Mouse (Mus musculus) erythroblast, embryonic 14.5 days (primary cell): Measurements from ENCODE around the gene Cttnbp2nl. TPM values are rescaled to one million over a fixed set of nuclear protein-coding genes. Genes with fewer than 3 reads are reported as not detected.

ENCODE experiments used
- H3K27me3 ChIP-seq: 2 replicates; pipeline ENCODE4 v1.6.1; 2012; ENCODE audit warnings: inconsistent platforms; ENCODE audit not compliant: control insufficient read depth
- H3K36me3 ChIP-seq: 2 replicates; pipeline ENCODE4 v1.6.1; 2012; ENCODE audit warnings: mild to moderate bottlenecking, inconsistent platforms; ENCODE audit not compliant: control insufficient read depth
- H3K4me1 ChIP-seq: 2 replicates; pipeline ENCODE4 v1.6.1; 2012; ENCODE audit warnings: inconsistent platforms; ENCODE audit not compliant: control insufficient read depth
- H3K4me3 ChIP-seq: replicated peaks from 2 replicates; pipeline ENCODE3; 2012; ENCODE audit warnings: moderate library complexity, mild to moderate bottlenecking, inconsistent platforms
- H3K9me3 ChIP-seq: 2 replicates; pipeline ENCODE4 v1.6.1; 2012; ENCODE audit warnings: low read length, inconsistent platforms, mixed read lengths; ENCODE audit not compliant: control insufficient read depth
- GATA1 ChIP-seq: IDR thresholded peaks from 2 replicates; pipeline ENCODE4 v1.6.1; 2012; ENCODE audit warnings: low read length, inconsistent platforms, mixed read lengths
- TAL1 ChIP-seq: IDR thresholded peaks from 3 replicates; pipeline ENCODE4 v1.6.1; 2012; ENCODE audit warnings: low read length, inconsistent platforms, mixed read lengths
- polyA plus RNA-seq: library from polyadenylated mRNA; stranded (reverse); fragments of >175 nt; gene quantifications from 2 replicates; pipeline ENCODE4 v1.2.3, GENCODE M21; 2012

Gene Cttnbp2nl
- polyA plus RNA-seq, 1 experiment: 0.01 TPM

GRCm38 (mm10) chr3:104993800-104994199 is 59.1 kb downstream of the Cttnbp2nl start:
- peaks cover 20% of the 10 kb centered on the region for H3K27me3 ChIP-seq
- H3K9me3 ChIP-seq: no peaks in the 10 kb centered on the region
- no peaks in the 10 kb centered on the region for H3K4me1 ChIP-seq
- TF ChIP-seq TAL1: no peak
- TF ChIP-seq GATA1: no peak
- H3K36me3 ChIP-seq: no peaks in the 10 kb centered on the region
- no peak overlapping the region for H3K4me3 ChIP-seq

DNA sequence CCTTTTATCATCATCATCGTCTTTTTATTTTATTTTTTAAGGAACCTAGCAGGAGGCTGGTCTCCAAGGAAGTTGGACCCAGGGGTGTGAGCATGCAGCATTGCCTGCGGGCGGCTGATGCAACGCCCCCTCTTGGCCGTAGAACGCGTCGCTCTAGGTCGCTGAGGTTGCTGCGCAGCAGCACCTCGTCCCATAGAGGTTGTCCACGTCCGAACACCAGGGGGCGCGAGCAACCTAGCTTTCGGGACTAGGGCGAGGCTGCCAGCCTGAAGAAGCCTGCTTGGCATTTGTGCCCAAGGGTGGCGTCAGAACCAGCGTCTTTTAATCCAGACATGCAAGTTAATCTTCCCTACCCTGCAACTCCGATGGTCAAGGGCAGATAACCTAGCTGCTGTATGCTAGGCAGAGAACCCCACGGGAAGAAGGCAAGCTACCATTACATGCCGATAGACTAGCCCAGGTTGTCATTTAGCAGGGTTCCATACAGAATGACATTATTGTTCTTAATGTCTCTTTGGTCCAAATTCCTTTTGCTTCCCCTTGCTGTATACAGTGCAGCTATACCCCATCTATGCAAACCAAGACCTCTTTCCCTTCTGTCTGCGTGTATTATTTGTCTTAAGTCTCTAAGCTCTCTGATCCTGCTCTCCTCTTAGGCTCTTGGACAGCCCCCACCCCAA is 60.1 kb downstream of the Cttnbp2nl start:
- Histone ChIP-seq H3K27me3 (peaks cover 15% of the 10 kb centered on the region), H3K4me3 (no peak overlapping the region), H3K9me3 (no peaks in the 10 kb centered on the region), H3K36me3 (no peaks in the 10 kb centered on the region), H3K4me1 (no peaks in the 10 kb centered on the region)
- TF ChIP-seq GATA1 (no peak), TAL1 (no peak)

- H3K4me1 ChIP-seq: no peaks in the 10 kb centered on the region
- H3K9me3 ChIP-seq: no peaks in the 10 kb centered on the region
- no peak for TF ChIP-seq TAL1
- no peak for TF ChIP-seq GATA1
- no peaks in the 10 kb centered on the region for H3K36me3 ChIP-seq
- H3K27me3 ChIP-seq: peaks cover 8% of the 10 kb centered on the region; the same call in 1 of the 2 replicates
- no peak overlapping the region for H3K4me3 ChIP-seq
Observed at GRCm38 (mm10) chr3:104991703-104992102, 61.2 kb downstream of the Cttnbp2nl start.

- H3K27me3 ChIP-seq: 0 out of 2 replicates have a peak, but pooled peaks cover 2% of the 10 kb centered on the region
- H3K36me3 ChIP-seq: no peaks in the 10 kb centered on the region
- no peak overlapping the region for H3K4me3 ChIP-seq
- H3K9me3 ChIP-seq: no peaks in the 10 kb centered on the region
- no peaks in the 10 kb centered on the region for H3K4me1 ChIP-seq
- no peak for TF ChIP-seq GATA1
- no peak for TF ChIP-seq TAL1
Observed at GRCm38 (mm10) chr3:104987884-104988283, 65.1 kb downstream of the Cttnbp2nl start.

- Histone ChIP-seq H3K4me3 (no peak overlapping the region), H3K27me3 (no peaks in the 10 kb centered on the region)
- TF ChIP-seq GATA1 (no peak), TAL1 (no peak)
Observed at GRCm38 (mm10) chr3:104979735-104980134, 73.2 kb downstream of the Cttnbp2nl start.

DNA sequence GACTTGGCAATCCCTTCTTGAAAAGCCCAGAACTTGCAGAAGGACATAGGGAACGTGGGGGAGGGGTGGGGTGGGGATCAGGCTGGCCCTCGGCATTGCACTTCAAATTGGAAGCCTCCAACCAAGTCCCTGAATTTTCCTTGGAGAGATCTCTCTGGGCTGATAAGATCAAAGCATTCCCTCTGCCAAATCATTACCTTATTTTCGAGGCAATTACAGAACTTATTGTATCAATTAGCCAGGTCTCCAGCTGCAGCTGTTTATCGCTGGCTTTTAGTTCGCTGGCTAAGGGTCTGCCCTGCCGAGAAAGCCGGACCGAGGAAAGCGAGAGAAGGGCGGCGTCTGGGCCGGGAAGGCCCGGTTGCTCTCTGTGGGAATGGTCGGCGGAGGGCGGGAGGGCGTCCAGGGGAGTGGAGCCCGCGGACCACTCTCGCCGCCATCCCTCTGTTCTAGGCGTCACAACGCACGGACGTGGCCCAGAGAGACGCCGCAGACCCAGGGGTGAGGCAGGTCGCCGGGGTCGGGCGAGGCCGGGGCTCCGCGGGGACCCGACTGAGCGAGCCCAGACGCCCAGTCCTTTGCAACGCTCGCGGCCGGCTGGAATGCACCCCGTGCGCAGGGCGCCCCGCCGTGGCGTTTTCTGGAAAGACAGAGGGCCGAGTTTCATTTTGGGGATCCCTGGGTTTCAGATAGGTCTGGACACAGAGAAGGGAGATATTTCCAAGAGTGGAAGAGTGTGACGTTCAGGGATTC is 85.2 kb downstream of the Cttnbp2nl start:
- H3K36me3 ChIP-seq: no peaks in the 10 kb centered on the region
- H3K4me1 ChIP-seq: peaks cover 6% of the 10 kb centered on the region
- TF ChIP-seq GATA1 (no peak), TAL1 (no peak)
- peaks cover 38% of the 10 kb centered on the region for H3K27me3 ChIP-seq
- peak overlapping the region; percentile 53 for H3K4me3 ChIP-seq
- no peaks in the 10 kb centered on the region for H3K9me3 ChIP-seq

More at GRCm38 (mm10) chr3:104979735-104980134, 73.2 kb downstream of the Cttnbp2nl start:
- no peaks in the 10 kb centered on the region for H3K36me3 ChIP-seq
- no peaks in the 10 kb centered on the region for H3K4me1 ChIP-seq
- no peaks in the 10 kb centered on the region for H3K9me3 ChIP-seq

- no peaks in the 10 kb centered on the region; the same call in 1 of the 2 replicates for H3K9me3 ChIP-seq
- H3K4me3 ChIP-seq: no peak overlapping the region
- peaks cover 8% of the 10 kb centered on the region for H3K4me1 ChIP-seq
- no peak for TF ChIP-seq TAL1
- H3K36me3 ChIP-seq: no peaks in the 10 kb centered on the region
- H3K27me3 ChIP-seq: peaks cover 55% of the 10 kb centered on the region
Observed at GRCm38 (mm10) chr3:104965991-104966554, 86.9 kb downstream of the Cttnbp2nl start.

- Histone ChIP-seq H3K4me1 (peaks cover 8% of the 10 kb centered on the region), H3K36me3 (no peaks in the 10 kb centered on the region), H3K4me3 (no peak overlapping the region), H3K9me3 (no peaks in the 10 kb centered on the region; the same call in 1 of the 2 replicates), H3K27me3 (peaks cover 63% of the 10 kb centered on the region)
- TF ChIP-seq GATA1: no peak
- no peak for TF ChIP-seq TAL1
Observed at GRCm38 (mm10) chr3:104965070-104965855, 87.7 kb downstream of the Cttnbp2nl start.
